22 mouse cellular contexts compared by ENCODE assay signal in genomic region chr13:53639584-53639983, GRCm38 (mm10).
DNase-seq lines count a peak whose midpoint lies in the region; ATAC-seq and TF ChIP-seq lines count a peak whose summit lies in the region.
"Had no signal": no experiment of that assay in that cellular context is flagged by ENCODE, and none has a peak within 500 bp of the region (broad histone marks: within the 10 kb centered on the region; RNA-seq: fewer than 3 reads in every experiment).

No protein-coding gene starts in this region.

- H3K27ac ChIP-seq in forebrain, embryonic 14.5 days (ENCODE audit: low read depth, low read length), result no peak overlapping the region
- H3K27ac ChIP-seq in forebrain, embryonic 12.5 days, result no peak overlapping the region
- no peak overlapping the region for H3K27ac ChIP-seq in hindbrain, embryonic 16.5 days (ENCODE audit: low read depth, low read length)
- H3K27ac ChIP-seq in hindbrain, embryonic 14.5 days, result no peak overlapping the region
- H3K27ac ChIP-seq in midbrain, embryonic 14.5 days (replicated peaks; ENCODE audit: low read depth, low read length), result no peak overlapping the region
- H3K27ac ChIP-seq in midbrain, embryonic 15.5 days, result no peak overlapping the region
- H3K27ac ChIP-seq in midbrain, postnatal 0 days (ENCODE audit: low read depth, low read length), result no peak overlapping the region
- no peak overlapping the region for H3K27ac ChIP-seq in left cerebral cortex, adult 2 months
- H3K27ac ChIP-seq: embryonic facial prominence, embryonic 12.5 days; embryonic facial prominence, embryonic 15.5 days; heart, adult 2 months; heart, embryonic 10.5 days; hindbrain, embryonic 12.5 days; intestine, embryonic 15.5 days had no signal

- no peaks in the 10 kb centered on the region for H3K9me3 ChIP-seq in forebrain, embryonic 14.5 days (replicated peaks; ENCODE audit: control insufficient read depth, low read length)
- H3K9me3 ChIP-seq in forebrain, embryonic 12.5 days, result no peaks in the 10 kb centered on the region
- H3K9me3 ChIP-seq in hindbrain, embryonic 16.5 days (ENCODE audit: control insufficient read depth, low read length), result peaks cover 2% of the 10 kb centered on the region
- H3K9me3 ChIP-seq in hindbrain, embryonic 14.5 days (ENCODE audit: control insufficient read depth, low read length), result peaks cover 5% of the 10 kb centered on the region; the same call in 1 of the 2 replicates
- H3K9me3 ChIP-seq in midbrain, embryonic 14.5 days (ENCODE audit: control insufficient read depth, low read length), result 0 out of 2 replicates have a peak, but pooled peaks cover under 1% of the 10 kb centered on the region
- H3K9me3 ChIP-seq in midbrain, embryonic 15.5 days, result no peaks in the 10 kb centered on the region
- no peaks in the 10 kb centered on the region for H3K9me3 ChIP-seq in midbrain, postnatal 0 days (ENCODE audit: low read length)
- H3K9me3 ChIP-seq: embryonic facial prominence, embryonic 15.5 days; hindbrain, embryonic 12.5 days; intestine, embryonic 15.5 days had no signal

- H3K9ac ChIP-seq in forebrain, embryonic 14.5 days (ENCODE audit: low read length), result no peak overlapping the region
- no peak overlapping the region for H3K9ac ChIP-seq in forebrain, embryonic 12.5 days
- H3K9ac ChIP-seq in hindbrain, embryonic 16.5 days (ENCODE audit: low read depth, low read length), result no peak overlapping the region
- no peak overlapping the region for H3K9ac ChIP-seq in hindbrain, embryonic 14.5 days
- H3K9ac ChIP-seq in midbrain, embryonic 14.5 days (replicated peaks; ENCODE audit: low read length), result no peak overlapping the region
- H3K9ac ChIP-seq in midbrain, embryonic 15.5 days, result no peak overlapping the region
- no peak overlapping the region for H3K9ac ChIP-seq in midbrain, postnatal 0 days (replicated peaks; ENCODE audit: low read length, poor library complexity, severe bottlenecking)
- H3K9ac ChIP-seq: embryonic facial prominence, embryonic 12.5 days; embryonic facial prominence, embryonic 15.5 days; hindbrain, embryonic 12.5 days; intestine, embryonic 15.5 days had no signal

- H3K36me3 ChIP-seq in forebrain, embryonic 14.5 days (ENCODE audit: control insufficient read depth, insufficient read depth, low read length), result no peaks in the 10 kb centered on the region
- no peaks in the 10 kb centered on the region for H3K36me3 ChIP-seq in forebrain, embryonic 12.5 days (replicated peaks)
- H3K36me3 ChIP-seq in hindbrain, embryonic 16.5 days (ENCODE audit: control insufficient read depth, insufficient read depth, low read length), result no peaks in the 10 kb centered on the region
- no peaks in the 10 kb centered on the region for H3K36me3 ChIP-seq in hindbrain, embryonic 14.5 days (replicated peaks; ENCODE audit: control insufficient read depth, insufficient read depth)
- no peaks in the 10 kb centered on the region for H3K36me3 ChIP-seq in midbrain, embryonic 14.5 days (ENCODE audit: control insufficient read depth, insufficient read depth, low read length)
- H3K36me3 ChIP-seq in midbrain, embryonic 15.5 days (replicated peaks), result no peaks in the 10 kb centered on the region
- no peaks in the 10 kb centered on the region for H3K36me3 ChIP-seq in midbrain, postnatal 0 days (ENCODE audit: insufficient read depth, low read length)
- H3K36me3 ChIP-seq: embryonic facial prominence, embryonic 12.5 days; embryonic facial prominence, embryonic 15.5 days; heart, embryonic 10.5 days; hindbrain, embryonic 12.5 days; intestine, embryonic 15.5 days had no signal

- no peak overlapping the region for H3K4me2 ChIP-seq in forebrain, embryonic 14.5 days (ENCODE audit: low read length)
- no peak overlapping the region for H3K4me2 ChIP-seq in forebrain, embryonic 12.5 days
- no peak overlapping the region for H3K4me2 ChIP-seq in hindbrain, embryonic 16.5 days (ENCODE audit: low read length)
- H3K4me2 ChIP-seq in hindbrain, embryonic 14.5 days (replicated peaks), result no peak overlapping the region
- no peak overlapping the region for H3K4me2 ChIP-seq in midbrain, embryonic 14.5 days (ENCODE audit: low read length)
- no peak overlapping the region for H3K4me2 ChIP-seq in midbrain, embryonic 15.5 days
- H3K4me2 ChIP-seq in midbrain, postnatal 0 days (ENCODE audit: low read depth, low read length, poor library complexity, severe bottlenecking), result no peak overlapping the region
- H3K4me2 ChIP-seq: embryonic facial prominence, embryonic 12.5 days; embryonic facial prominence, embryonic 15.5 days; hindbrain, embryonic 12.5 days; intestine, embryonic 15.5 days had no signal

- TF ChIP-seq CTCF in midbrain, postnatal 0 days (IDR thresholded peaks at IDR 0.05), result no peak; the same call in 1 of the 2 replicates
- TF ChIP-seq CTCF in left cerebral cortex, adult 2 months (IDR thresholded peaks at IDR 0.05), result no peak

- H3K4me3 ChIP-seq in forebrain, embryonic 14.5 days (ENCODE audit: low read depth, low read length), result no peak overlapping the region
- no peak overlapping the region for H3K4me3 ChIP-seq in forebrain, embryonic 12.5 days (replicated peaks)
- no peak overlapping the region for H3K4me3 ChIP-seq in hindbrain, embryonic 16.5 days (ENCODE audit: low read length)
- H3K4me3 ChIP-seq in hindbrain, embryonic 14.5 days (replicated peaks; ENCODE audit: low read length), result no peak overlapping the region
- H3K4me3 ChIP-seq in midbrain, embryonic 14.5 days (replicated peaks; ENCODE audit: low read depth, low read length), result no peak overlapping the region
- H3K4me3 ChIP-seq in midbrain, embryonic 15.5 days, result no peak overlapping the region
- H3K4me3 ChIP-seq in midbrain, postnatal 0 days (ENCODE audit: low read depth, low read length), result no peak overlapping the region
- H3K4me3 ChIP-seq in left cerebral cortex, adult 2 months, result no peak overlapping the region
- H3K4me3 ChIP-seq: embryonic facial prominence, embryonic 12.5 days; embryonic facial prominence, embryonic 15.5 days; heart, adult 2 months; heart, embryonic 10.5 days; hindbrain, embryonic 12.5 days; intestine, embryonic 15.5 days had no signal

- 0 out of 2 replicates have a peak, but pooled peaks cover 5% of the 10 kb centered on the region for H3K27me3 ChIP-seq in forebrain, embryonic 14.5 days (replicated peaks; ENCODE audit: control insufficient read depth, insufficient read depth, low read length)
- peaks cover 24% of the 10 kb centered on the region for H3K27me3 ChIP-seq in forebrain, embryonic 12.5 days
- no peaks in the 10 kb centered on the region; the same call in 1 of the 2 replicates for H3K27me3 ChIP-seq in hindbrain, embryonic 16.5 days (replicated peaks; ENCODE audit: control insufficient read depth, insufficient read depth, low read length)
- no peaks in the 10 kb centered on the region for H3K27me3 ChIP-seq in hindbrain, embryonic 14.5 days (ENCODE audit: control insufficient read depth, insufficient read depth, low read length)
- H3K27me3 ChIP-seq in midbrain, embryonic 14.5 days (ENCODE audit: control insufficient read depth, insufficient read depth, low read length), result no peaks in the 10 kb centered on the region
- no peaks in the 10 kb centered on the region for H3K27me3 ChIP-seq in midbrain, embryonic 15.5 days (replicated peaks)
- H3K27me3 ChIP-seq in midbrain, postnatal 0 days (ENCODE audit: insufficient read depth, low read length), result no peaks in the 10 kb centered on the region
- H3K27me3 ChIP-seq: embryonic facial prominence, embryonic 12.5 days; embryonic facial prominence, embryonic 15.5 days; hindbrain, embryonic 12.5 days; intestine, embryonic 15.5 days had no signal

- intact Hi-C loops in left cerebral cortex, adult 2 months (cut with DNase I), result no loop called here

- peak; percentile 19 for DNase-seq in forebrain, embryonic 14.5 days (ENCODE audit: low spot score)
- DNase-seq in hindbrain, embryonic 14.5 days (ENCODE audit: low spot score), result no peak
- DNase-seq in midbrain, embryonic 14.5 days, result peak; percentile 55
- peak; percentile 29 for DNase-seq in midbrain, postnatal 0 days (ENCODE audit: low spot score)
- no peak for DNase-seq in left cerebral cortex, adult 2 months (ENCODE audit: extremely low spot score in 1 of 2, low spot score in 2 of 2)
- DNase-seq: adrenal gland, adult 8-10 months; adrenal gland, postnatal 25 days; cerebellum, adult 11 months; cerebellum, adult 2 months; cerebellum, adult 9-11 months; cerebellum, postnatal 25 days; gastrocnemius, postnatal 25 days; heart, adult 2 months had no signal

- peaks cover 3% of the 10 kb centered on the region; the same call in 1 of the 2 replicates for H3K4me1 ChIP-seq in forebrain, embryonic 14.5 days (ENCODE audit: control insufficient read depth, insufficient read depth, low read length)
- 0 out of 2 replicates have a peak, but pooled peaks cover 2% of the 10 kb centered on the region for H3K4me1 ChIP-seq in forebrain, embryonic 12.5 days
- no peaks in the 10 kb centered on the region; the same call in 1 of the 2 replicates for H3K4me1 ChIP-seq in hindbrain, embryonic 16.5 days (ENCODE audit: control insufficient read depth, insufficient read depth, low read depth, low read length)
- no peaks in the 10 kb centered on the region for H3K4me1 ChIP-seq in hindbrain, embryonic 14.5 days (replicated peaks; ENCODE audit: control insufficient read depth, insufficient read depth, low read length)
- no peaks in the 10 kb centered on the region for H3K4me1 ChIP-seq in midbrain, embryonic 14.5 days (ENCODE audit: control insufficient read depth, insufficient read depth, low read length)
- H3K4me1 ChIP-seq in midbrain, embryonic 15.5 days, result peaks cover 4% of the 10 kb centered on the region; the same call in 1 of the 2 replicates
- H3K4me1 ChIP-seq in midbrain, postnatal 0 days (ENCODE audit: insufficient read depth, low read length), result 0 out of 2 replicates have a peak, but pooled peaks cover 4% of the 10 kb centered on the region
- H3K4me1 ChIP-seq: embryonic facial prominence, embryonic 12.5 days; heart, embryonic 10.5 days; hindbrain, embryonic 12.5 days; intestine, embryonic 15.5 days had no signal

- WGBS in forebrain, embryonic 14.5 days, result 81% methylated on average over 5 of the region's 5 CpGs
- WGBS in forebrain, embryonic 12.5 days, result 82% methylated on average over 5 of the region's 5 CpGs
- 67% methylated on average over 5 of the region's 5 CpGs for WGBS in hindbrain, embryonic 16.5 days
- 72% methylated on average over 5 of the region's 5 CpGs for WGBS in hindbrain, embryonic 14.5 days
- WGBS in midbrain, embryonic 14.5 days, result 78% methylated on average over 5 of the region's 5 CpGs
- 67% methylated on average over 5 of the region's 5 CpGs for WGBS in midbrain, embryonic 15.5 days
- WGBS in midbrain, postnatal 0 days, result 52% methylated on average over 5 of the region's 5 CpGs

- ATAC-seq in forebrain, embryonic 14.5 days, result no peak
- no peak for ATAC-seq in forebrain, embryonic 12.5 days (ENCODE audit: low FRiP score)
- ATAC-seq in hindbrain, embryonic 16.5 days, result peak; percentile 69; the same call in 1 of the 2 replicates
- ATAC-seq in hindbrain, embryonic 14.5 days (ENCODE audit: low FRiP score), result no peak
- no peak for ATAC-seq in midbrain, embryonic 14.5 days (ENCODE audit: low FRiP score, low TSS enrichment)
- no peak for ATAC-seq in midbrain, embryonic 15.5 days (replicated peaks)
- ATAC-seq in midbrain, postnatal 0 days (ENCODE audit: low FRiP score), result no peak
- ATAC-seq: activated CD4-positive, CD25-positive, alpha-beta regulatory T cell, adult 4 months; intestine, embryonic 15.5 days had no signal

Comparison
In these comparisons a context has a peak if more than half of its experiments do, and no peak if none do; other contexts are left out.
1. DNase-seq: peak in forebrain, embryonic 14.5 days (single experiment), midbrain, embryonic 14.5 days (single experiment) and midbrain, postnatal 0 days (single experiment); none in hindbrain, embryonic 14.5 days (single experiment) and left cerebral cortex, adult 2 months (0 of 2).